Mouse (Mus musculus) lung, adult 2 months (tissue): ENCODE results near the gene Zyx. TPM values are rescaled to one million over a fixed set of nuclear protein-coding genes. Genes with fewer than 3 reads are reported as not detected.

Experiments
- DNase-seq: peaks from one replicate; pipeline ENCODE4 v3.0.0; 2022
- H3K4me1 ChIP-seq: fragments of 200-500 bp; 2 replicates; pipeline ENCODE4 v1.6.1; 2011; ENCODE audit warnings: low read length; ENCODE audit not compliant: control insufficient read depth, insufficient read depth
- H3K4me3 ChIP-seq: fragments of 200-500 bp; replicated peaks from 2 replicates; pipeline ENCODE3; 2011; ENCODE audit warnings: low read depth, mild to moderate bottlenecking, control low read depth, low read length; ENCODE audit errors: extremely low read depth
- CTCF ChIP-seq: fragments of 200-500 bp; IDR thresholded peaks from 2 replicates; pipeline ENCODE4 v1.5.1; 2011; ENCODE audit warnings: mild to moderate bottlenecking, low read length, control low read depth; ENCODE audit not compliant: insufficient read depth
- POLR2A ChIP-seq: fragments of 200-500 bp; IDR thresholded peaks from 2 replicates; pipeline ENCODE4 v1.6.1; 2011; ENCODE audit warnings: low read depth, mild to moderate bottlenecking, control low read depth, low read length, borderline replicate concordance; ENCODE audit errors: extremely low read depth
- WGBS: fragments of 180-500 bp; shearing (Covaris S2); methylation state at CpG from one replicate; pipeline ENCODE4 v1.1.7; 2018; 5-methylcytosine and 5-hydroxymethylcytosine counted together
- polyA plus RNA-seq: library from polyadenylated mRNA; depleted of rRNA; stranded (reverse); fragments of >200 nt; gene quantifications from 2 replicates; pipeline ENCODE4 v1.2.3, GENCODE M21; 2012

Zyx gene
- polyA plus RNA-seq, 1 experiment: 311 TPM

GRCm38 (mm10) chr6:42350021-42350967, 864 bp downstream of the Zyx start:
- H3K4me3 ChIP-seq: peak overlapping the region; percentile 71
- TF ChIP-seq CTCF: no peak
- peak; percentile 97 for TF ChIP-seq POLR2A
- DNase-seq: peak; percentile 73
- 1% methylated on average over 72 of the region's 72 CpGs for WGBS
- H3K4me1 ChIP-seq: peaks cover 24% of the 10 kb centered on the region

GRCm38 (mm10) chr6:42350968-42351775, 1.7 kb downstream of the Zyx start:
- TF ChIP-seq POLR2A: 0 out of 2 replicates have a peak, but pooled peaks have one; percentile 38
- TF ChIP-seq CTCF: no peak
- no peak for DNase-seq
- WGBS: 41% methylated on average over 13 of the region's 13 CpGs
- H3K4me3 ChIP-seq: peak overlapping the region; percentile 71
- peaks cover 24% of the 10 kb centered on the region for H3K4me1 ChIP-seq

- TF ChIP-seq CTCF (no peak), POLR2A (no peak)
- DNase-seq: no peak
- H3K4me3 ChIP-seq: peak overlapping the region; percentile 71
- WGBS: 42% methylated on average over 7 of the region's 7 CpGs
- H3K4me1 ChIP-seq: peaks cover 26% of the 10 kb centered on the region
Measured at GRCm38 (mm10) chr6:42351776-42352485, 2.5 kb downstream of the Zyx start.

- TF ChIP-seq CTCF: no peak
- no peak for TF ChIP-seq POLR2A
- Histone ChIP-seq H3K4me3 (peak overlapping the region; percentile 24), H3K4me1 (peaks cover 26% of the 10 kb centered on the region)
- no peak for DNase-seq
- whole genome bisulfite sequencing: 76% methylated on average over 1 of the region's 1 CpGs
Measured at GRCm38 (mm10) chr6:42352486-42352846, 3.0 kb downstream of the Zyx start.

GRCm38 (mm10) chr6:42353180-42353579, 3.8 kb downstream of the Zyx start:
- 34% methylated on average over 8 of the region's 8 CpGs for WGBS
- DNase-seq: no peak
- Histone ChIP-seq H3K4me3 (peak overlapping the region; percentile 3), H3K4me1 (peaks cover 26% of the 10 kb centered on the region)
- TF ChIP-seq CTCF (no peak), POLR2A (0 out of 2 replicates have a peak, but pooled peaks have one; percentile 7)

- H3K4me3 ChIP-seq: peak overlapping the region; percentile 1
- TF ChIP-seq CTCF (no peak), POLR2A (no peak)
- no peak for DNase-seq
- WGBS: 34% methylated on average over 11 of the region's 11 CpGs
- peaks cover 30% of the 10 kb centered on the region for H3K4me1 ChIP-seq
Measured at GRCm38 (mm10) chr6:42354076-42355019, 4.9 kb downstream of the Zyx start.

GRCm38 (mm10) chr6:42355366-42355765, 5.9 kb downstream of the Zyx start:
- TF ChIP-seq CTCF: no peak
- no peak for TF ChIP-seq POLR2A
- no peak for DNase-seq
- no peak overlapping the region for H3K4me3 ChIP-seq
- 89% methylated on average over 6 of the region's 6 CpGs for WGBS
- peaks cover 34% of the 10 kb centered on the region for H3K4me1 ChIP-seq

- WGBS: 86% methylated on average over 13 of the region's 13 CpGs
- Histone ChIP-seq H3K4me3 (no peak overlapping the region), H3K4me1 (peaks cover 34% of the 10 kb centered on the region)
- DNase-seq: no peak
- TF ChIP-seq POLR2A (no peak), CTCF (no peak)
Measured at GRCm38 (mm10) chr6:42355794-42356600, 6.6 kb downstream of the Zyx start.
